Mouse (Mus musculus): Measurements from ENCODE around the gene Havcr2.

GRCm38 (mm10) chr11:46406721-46407120 is 48.0 kb upstream of the Havcr2 start:
- TF ChIP-seq POLR2A (IDR thresholded peaks at IDR 0.05; ENCODE audit: control insufficient read depth in 1 of 2, insufficient read depth in 1 of 2, low read depth in 1 of 2, low read length in 2 of 2, poor library complexity in 1 of 2) (no peak), POLR2AphosphoS2 (IDR thresholded peaks at IDR 0.05; ENCODE audit: low read length) (no peak), ZC3H11A (IDR thresholded peaks at IDR 0.05; ENCODE audit: low read depth, low read length) (no peak), ZNF384 (IDR thresholded peaks at IDR 0.05; ENCODE audit: low read depth, low read length) (no peak), CTCF (IDR thresholded peaks at IDR 0.05 in 2 of 3, conservative IDR thresholded peaks at IDR 0.05 in 1 of 3; ENCODE audit: control insufficient read depth in 1 of 3, insufficient read depth in 1 of 3, low read depth in 2 of 3, low read length in 3 of 3, poor library complexity in 1 of 3, severe bottlenecking in 1 of 3) (no peak), MEF2A (IDR thresholded peaks at IDR 0.05; ENCODE audit: extremely low read depth, insufficient replicate concordance, low read depth, low read length, poor library complexity, severe bottlenecking) (no peak), GATA1 (IDR thresholded peaks at IDR 0.05; ENCODE audit: low read depth, low read length) (no peak), JUND (IDR thresholded peaks at IDR 0.05; ENCODE audit: low read depth, low read length) (no peak), CHD2 (IDR thresholded peaks at IDR 0.05; ENCODE audit: low read length) (no peak), EP300 (IDR thresholded peaks at IDR 0.05; ENCODE audit: low read depth in 1 of 2, low read length in 2 of 2) (no peak), E2F4 (IDR thresholded peaks at IDR 0.05; ENCODE audit: borderline replicate concordance, low read depth, low read length) (no peak)
